Mouse (Mus musculus): Measurements from ENCODE around the gene Hepacam2.
"Not testable (repeated sequence)": the region's sequence is repeated elsewhere in the genome, so short reads cannot be mapped to it uniquely, and the experiment has no call there.

DNA sequence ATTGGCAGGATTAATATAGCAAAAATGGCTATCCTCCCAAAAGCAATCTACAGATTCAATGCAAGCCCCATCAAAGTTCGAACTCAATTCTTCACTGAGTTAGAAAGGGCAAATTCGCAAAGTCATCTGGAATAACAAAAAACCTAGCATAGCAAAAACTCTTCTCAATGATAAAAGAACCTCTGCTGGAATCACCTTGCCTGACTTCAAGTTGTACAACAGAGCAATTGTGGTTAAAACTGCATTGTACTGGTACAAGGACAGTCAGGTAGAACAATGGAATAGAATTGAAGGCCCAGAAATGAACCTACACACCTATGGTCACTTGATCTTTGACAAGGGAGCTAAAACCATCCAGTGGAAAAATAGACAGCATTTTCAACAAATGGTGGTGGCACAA is 67.1 kb downstream of the Hepacam2 start:
- TF ChIP-seq CTCF, EP300 (IDR thresholded peaks at IDR 0.05; ENCODE audit: low read depth): not testable (repeated sequence)

All from heart, postnatal 0 days (tissue).